Mouse (Mus musculus): ENCODE measurements at regions not wholly inside any gene's neighbourhood (a gene's known extent, or its start where the extent isn't known, plus 50 kb on each side); places are given as distances from the start of the nearest gene placed in this dataset.
A peak's percentile ranks its signal among the peaks of the same experiment; 100 is the strongest.

DNA sequence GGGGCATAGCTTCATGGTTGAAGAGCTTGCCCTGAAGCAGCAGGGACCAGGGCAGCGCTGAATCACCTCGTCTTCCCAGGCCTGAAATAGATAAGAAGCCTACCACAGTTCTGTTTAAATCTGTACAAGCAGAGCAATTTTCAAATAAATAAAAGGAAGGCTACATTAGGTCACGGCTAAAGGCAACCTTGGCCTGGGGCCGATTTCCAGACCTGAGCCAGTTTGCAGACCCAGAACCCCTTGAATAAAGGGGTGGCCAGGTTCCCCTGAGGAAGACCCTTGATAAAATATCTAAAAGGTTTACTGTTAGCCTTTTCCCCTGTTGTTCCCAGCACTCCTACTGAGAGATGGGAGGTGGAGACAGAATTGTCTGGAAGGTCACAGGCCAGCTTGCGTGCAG lies 160.9 kb downstream of the Fndc1 start:
- Histone ChIP-seq H3K9me3 (ENCODE audit: control insufficient read depth, low read depth, low read length) (no peaks in the 10 kb centered on the region), H3K9ac (replicated peaks; ENCODE audit: low read depth, low read length) (no peak overlapping the region), H3K27ac (ENCODE audit: low read length) (no peak overlapping the region), H3K27me3 (ENCODE audit: control insufficient read depth, insufficient read depth, low read length) (no peaks in the 10 kb centered on the region), H3K4me3 (ENCODE audit: low read depth, low read length) (no peak overlapping the region), H3K4me1 (ENCODE audit: control insufficient read depth, insufficient read depth, low read length) (no peaks in the 10 kb centered on the region), H3K36me3 (ENCODE audit: control insufficient read depth, insufficient read depth, low read length) (no peaks in the 10 kb centered on the region), H3K4me2 (replicated peaks; ENCODE audit: low read depth, low read length) (no peak overlapping the region)
- ATAC-seq (ENCODE audit: insufficient number of reproducible peaks, insufficient read depth, low FRiP score, low read depth): no peak
- 66% methylated on average over 5 of the region's 5 CpGs for WGBS

DNA sequence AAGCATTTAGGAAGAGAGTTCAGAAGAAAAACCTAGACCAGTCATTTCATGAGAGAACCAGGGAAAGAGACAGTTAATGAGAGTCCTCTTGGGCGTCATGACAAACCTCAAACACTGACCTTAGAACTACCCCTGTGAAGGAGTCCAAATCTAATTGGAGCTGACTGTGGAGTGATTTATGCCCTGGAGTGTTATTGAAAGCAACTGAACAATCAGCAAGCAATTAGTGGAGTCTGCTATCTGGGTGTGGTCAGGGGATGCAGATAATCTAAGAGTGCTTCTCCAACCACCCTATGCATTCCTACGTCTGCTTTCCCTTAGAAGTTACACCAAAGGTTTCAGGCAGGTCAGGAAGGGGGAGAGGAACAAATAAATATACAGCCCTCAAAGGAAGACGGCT lies 161.4 kb downstream of the Fndc1 start:
- no peak overlapping the region for H3K27ac ChIP-seq (ENCODE audit: low read length)
- 41% methylated on average over 3 of the region's 3 CpGs for WGBS

DNA sequence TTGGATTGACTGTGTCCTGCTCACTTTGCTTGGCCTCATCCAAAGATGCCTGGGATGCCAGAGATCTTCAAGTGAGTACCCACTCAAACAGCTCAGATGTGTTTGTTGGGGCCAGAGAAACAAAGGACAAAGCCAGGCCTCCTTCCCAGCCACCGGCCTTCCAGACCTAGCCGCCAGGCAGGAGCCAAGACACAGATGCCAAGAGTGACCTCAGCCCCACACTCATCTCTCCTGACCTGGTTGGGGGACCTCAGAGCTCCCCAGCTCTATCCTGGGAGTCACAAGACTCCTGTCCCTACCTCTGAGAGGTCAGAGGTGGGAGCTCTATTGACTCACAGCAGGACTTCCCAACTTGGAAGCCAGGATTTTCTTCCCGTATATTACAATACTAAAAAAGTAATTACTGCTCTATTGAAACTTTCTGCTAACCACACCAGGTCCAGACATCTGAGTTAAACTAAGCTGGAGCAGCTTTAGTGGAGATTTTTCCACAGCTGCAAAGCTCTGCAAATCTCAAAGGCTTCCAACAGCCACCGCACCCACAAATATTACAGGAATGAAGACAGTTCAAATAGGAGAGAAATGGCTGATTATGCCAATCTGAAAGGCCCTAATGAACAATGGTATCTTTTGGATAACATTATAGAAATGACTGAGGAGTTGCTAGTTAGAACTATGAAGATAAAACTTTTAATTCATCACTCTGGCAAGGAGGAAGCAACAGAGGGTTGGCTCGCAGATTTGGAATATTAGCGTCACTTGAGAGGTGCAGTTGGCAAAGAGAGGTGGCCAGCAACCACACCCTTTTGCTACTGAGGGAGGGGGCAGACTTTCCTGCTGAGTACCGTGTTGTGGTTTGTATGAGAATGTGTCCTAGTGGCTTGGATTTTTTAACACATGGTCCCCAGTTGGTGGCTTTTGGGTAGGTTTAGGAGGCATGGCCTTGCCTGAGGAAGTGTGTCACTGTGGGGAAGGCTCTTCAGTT lies 162.9 kb downstream of the Fndc1 start:
- no peaks in the 10 kb centered on the region for H3K27me3 ChIP-seq (ENCODE audit: control insufficient read depth, insufficient read depth, low read length)
- H3K4me2 ChIP-seq (replicated peaks; ENCODE audit: low read depth, low read length): no peak overlapping the region
- no peaks in the 10 kb centered on the region for H3K4me1 ChIP-seq (ENCODE audit: control insufficient read depth, insufficient read depth, low read length)
- no peak for ATAC-seq (ENCODE audit: insufficient number of reproducible peaks, insufficient read depth, low FRiP score, low read depth)
- H3K4me3 ChIP-seq (ENCODE audit: low read depth, low read length): no peak overlapping the region
- no peaks in the 10 kb centered on the region for H3K36me3 ChIP-seq (ENCODE audit: control insufficient read depth, insufficient read depth, low read length)
- H3K9me3 ChIP-seq (ENCODE audit: control insufficient read depth, low read depth, low read length): no peaks in the 10 kb centered on the region
- WGBS: 86% methylated on average over 7 of the region's 7 CpGs
- H3K9ac ChIP-seq (replicated peaks; ENCODE audit: low read depth, low read length): no peak overlapping the region
- H3K27ac ChIP-seq (ENCODE audit: low read length): no peak overlapping the region

More for the DNA sequence above, 161.4 kb downstream of the Fndc1 start:
- Histone ChIP-seq H3K9me3 (ENCODE audit: control insufficient read depth, low read depth, low read length) (no peaks in the 10 kb centered on the region), H3K36me3 (ENCODE audit: control insufficient read depth, insufficient read depth, low read length) (no peaks in the 10 kb centered on the region), H3K4me3 (ENCODE audit: low read depth, low read length) (no peak overlapping the region), H3K4me2 (replicated peaks; ENCODE audit: low read depth, low read length) (no peak overlapping the region), H3K27me3 (ENCODE audit: control insufficient read depth, insufficient read depth, low read length) (no peaks in the 10 kb centered on the region), H3K4me1 (ENCODE audit: control insufficient read depth, insufficient read depth, low read length) (no peaks in the 10 kb centered on the region), H3K9ac (replicated peaks; ENCODE audit: low read depth, low read length) (no peak overlapping the region)
- ATAC-seq (ENCODE audit: insufficient number of reproducible peaks, insufficient read depth, low FRiP score, low read depth): no peak

DNA sequence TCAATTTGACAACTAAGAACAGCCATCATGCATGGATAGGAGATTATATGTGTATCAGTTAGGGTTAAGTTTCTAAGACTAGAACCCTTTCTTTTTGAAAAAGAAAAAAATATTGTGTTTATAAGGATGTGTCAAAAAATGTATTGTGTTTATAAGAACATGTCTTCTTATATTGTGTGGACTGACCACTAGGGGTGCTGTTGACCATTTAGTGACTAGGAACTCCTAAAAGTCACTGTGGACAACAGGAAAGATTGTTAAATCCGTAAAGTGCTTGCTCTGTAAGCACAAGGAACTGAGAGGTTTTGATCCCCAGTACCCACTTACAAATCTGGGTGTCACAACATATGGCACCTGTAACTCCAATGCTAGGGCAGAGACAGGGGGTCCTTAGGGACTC lies 170.6 kb downstream of the Fndc1 start:
- no peak overlapping the region for H3K4me2 ChIP-seq (replicated peaks; ENCODE audit: low read depth, low read length)
- H3K4me3 ChIP-seq (ENCODE audit: low read depth, low read length): no peak overlapping the region
- peaks cover 4% of the 10 kb centered on the region; the same call in 1 of the 2 replicates for H3K4me1 ChIP-seq (ENCODE audit: control insufficient read depth, insufficient read depth, low read length)
- H3K27me3 ChIP-seq (ENCODE audit: control insufficient read depth, insufficient read depth, low read length): no peaks in the 10 kb centered on the region
- H3K27ac ChIP-seq (ENCODE audit: low read length): no peak overlapping the region
- no peaks in the 10 kb centered on the region for H3K9me3 ChIP-seq (ENCODE audit: control insufficient read depth, low read depth, low read length)
- no peaks in the 10 kb centered on the region for H3K36me3 ChIP-seq (ENCODE audit: control insufficient read depth, insufficient read depth, low read length)
- H3K9ac ChIP-seq (replicated peaks; ENCODE audit: low read depth, low read length): no peak overlapping the region
- WGBS: 62% methylated on average over 1 of the region's 1 CpGs
- no peak for ATAC-seq (ENCODE audit: insufficient number of reproducible peaks, insufficient read depth, low FRiP score, low read depth)

DNA sequence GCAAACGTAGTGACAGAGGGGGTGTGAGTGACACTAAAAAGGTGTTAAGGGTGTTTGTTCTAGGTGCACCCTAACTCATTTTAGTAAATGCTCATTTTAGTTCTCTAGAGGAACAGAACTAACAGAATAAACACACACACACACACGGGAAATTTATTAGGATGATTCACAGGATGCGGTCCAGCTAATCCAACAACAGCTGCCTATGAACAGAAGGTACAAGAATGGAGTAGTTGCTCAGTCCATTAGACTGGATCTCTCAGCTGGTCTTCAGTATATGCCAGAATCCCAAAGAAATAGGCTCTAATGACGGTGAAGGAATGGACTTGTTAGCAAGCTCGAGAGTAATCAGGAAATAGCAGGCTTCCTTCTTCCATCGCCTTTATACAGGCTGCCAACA lies 171.1 kb downstream of the Fndc1 start:
- no peak overlapping the region for H3K4me3 ChIP-seq (ENCODE audit: low read depth, low read length)
- H3K4me2 ChIP-seq (replicated peaks; ENCODE audit: low read depth, low read length): no peak overlapping the region
- no peaks in the 10 kb centered on the region for H3K36me3 ChIP-seq (ENCODE audit: control insufficient read depth, insufficient read depth, low read length)
- H3K27me3 ChIP-seq (ENCODE audit: control insufficient read depth, insufficient read depth, low read length): no peaks in the 10 kb centered on the region
- 85% methylated on average over 6 of the region's 6 CpGs for WGBS
- H3K9me3 ChIP-seq (ENCODE audit: control insufficient read depth, low read depth, low read length): no peaks in the 10 kb centered on the region
- no peak for ATAC-seq (ENCODE audit: insufficient number of reproducible peaks, insufficient read depth, low FRiP score, low read depth)
- H3K9ac ChIP-seq (replicated peaks; ENCODE audit: low read depth, low read length): no peak overlapping the region
- no peak overlapping the region for H3K27ac ChIP-seq (ENCODE audit: low read length)
- peaks cover 4% of the 10 kb centered on the region; the same call in 1 of the 2 replicates for H3K4me1 ChIP-seq (ENCODE audit: control insufficient read depth, insufficient read depth, low read length)

DNA sequence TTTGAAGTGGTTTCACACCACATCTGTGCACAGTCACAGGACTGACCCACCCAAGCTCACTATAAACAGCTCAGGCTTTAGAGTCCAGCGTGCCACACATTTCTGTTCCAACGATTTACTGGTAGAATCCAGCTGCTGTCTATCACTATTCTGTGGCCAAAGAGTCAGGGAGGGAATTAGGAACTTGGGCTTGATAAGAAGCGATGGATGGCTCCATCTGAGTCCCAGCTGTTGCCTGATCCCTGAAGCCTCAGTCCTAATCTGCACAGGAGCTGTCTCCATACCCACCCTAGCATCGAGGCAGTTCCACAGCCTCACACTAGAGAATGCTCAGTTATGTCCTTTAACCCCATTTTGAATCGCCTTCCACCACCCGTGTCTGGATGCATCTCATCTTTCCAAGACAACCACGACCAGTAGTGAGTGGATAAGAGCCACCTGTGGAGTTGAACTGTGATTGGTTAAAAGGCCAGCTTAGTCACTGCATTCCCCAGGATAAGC lies 173.0 kb downstream of the Fndc1 start:
- Histone ChIP-seq H3K4me3 (ENCODE audit: low read depth, low read length) (no peak overlapping the region), H3K27ac (ENCODE audit: low read length) (0 out of 2 replicates have a peak overlapping the region, but pooled peaks have one; percentile 12), H3K4me1 (ENCODE audit: control insufficient read depth, insufficient read depth, low read length) (peaks cover 4% of the 10 kb centered on the region; the same call in 1 of the 2 replicates), H3K36me3 (ENCODE audit: control insufficient read depth, insufficient read depth, low read length) (no peaks in the 10 kb centered on the region), H3K9me3 (ENCODE audit: control insufficient read depth, low read depth, low read length) (no peaks in the 10 kb centered on the region), H3K4me2 (replicated peaks; ENCODE audit: low read depth, low read length) (no peak overlapping the region), H3K27me3 (ENCODE audit: control insufficient read depth, insufficient read depth, low read length) (no peaks in the 10 kb centered on the region), H3K9ac (replicated peaks; ENCODE audit: low read depth, low read length) (no peak overlapping the region)
- peak; percentile 82; the same call in 1 of the 2 replicates for ATAC-seq (ENCODE audit: insufficient number of reproducible peaks, insufficient read depth, low FRiP score, low read depth)
- 27% methylated on average over 7 of the region's 7 CpGs for WGBS

DNA sequence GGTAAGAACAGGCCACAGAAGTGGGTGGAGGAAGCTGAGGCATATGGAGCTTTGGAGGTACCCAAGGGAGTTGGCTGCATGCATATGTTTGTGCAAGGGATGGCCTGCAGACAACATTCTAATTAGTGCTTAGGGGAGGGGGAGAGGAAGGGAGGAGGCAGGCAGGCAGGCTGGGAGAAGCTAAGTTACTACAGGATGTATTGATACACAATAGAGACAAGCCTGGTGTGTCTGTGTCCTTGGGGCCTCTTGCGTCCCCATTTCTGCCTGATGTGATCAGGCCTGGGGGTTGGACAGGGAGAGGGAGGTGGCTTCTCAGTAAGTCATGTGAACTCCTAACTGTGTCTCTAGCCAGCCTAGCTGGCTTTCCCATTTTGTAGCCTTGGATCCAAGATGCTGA lies 175.1 kb downstream of the Fndc1 start:
- H3K9ac ChIP-seq (replicated peaks; ENCODE audit: low read depth, low read length): no peak overlapping the region
- H3K9me3 ChIP-seq (ENCODE audit: control insufficient read depth, low read depth, low read length): no peaks in the 10 kb centered on the region
- H3K4me1 ChIP-seq (ENCODE audit: control insufficient read depth, insufficient read depth, low read length): peaks cover 4% of the 10 kb centered on the region; the same call in 1 of the 2 replicates
- WGBS: 79% methylated on average over 1 of the region's 1 CpGs
- ATAC-seq (ENCODE audit: insufficient number of reproducible peaks, insufficient read depth, low FRiP score, low read depth): no peak
- H3K4me2 ChIP-seq (replicated peaks; ENCODE audit: low read depth, low read length): no peak overlapping the region
- no peaks in the 10 kb centered on the region for H3K27me3 ChIP-seq (ENCODE audit: control insufficient read depth, insufficient read depth, low read length)
- H3K4me3 ChIP-seq (ENCODE audit: low read depth, low read length): no peak overlapping the region
- H3K36me3 ChIP-seq (ENCODE audit: control insufficient read depth, insufficient read depth, low read length): no peaks in the 10 kb centered on the region
- no peak overlapping the region for H3K27ac ChIP-seq (ENCODE audit: low read length)

DNA sequence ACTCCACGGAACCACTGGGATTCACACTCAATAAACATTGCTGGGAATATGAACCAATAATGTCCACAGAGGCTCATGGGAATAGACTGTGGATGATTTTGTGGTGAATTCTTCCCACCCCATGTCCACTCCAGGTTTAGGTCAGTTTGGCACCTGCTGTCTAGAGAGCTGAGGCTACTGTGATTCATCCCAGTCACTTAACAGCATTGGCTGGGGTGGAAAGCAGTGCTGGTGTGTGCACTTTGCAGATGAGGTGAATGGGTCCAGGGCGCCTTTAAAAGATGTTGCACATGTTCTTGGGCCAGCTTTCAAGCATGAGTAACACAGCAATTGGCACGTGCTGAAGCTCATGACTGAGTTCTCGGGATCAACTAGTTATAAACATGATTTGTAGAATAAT lies 176.7 kb downstream of the Fndc1 start:
- WGBS: 84% methylated on average over 4 of the region's 4 CpGs
- H3K27ac ChIP-seq (ENCODE audit: low read length): no peak overlapping the region
- H3K27me3 ChIP-seq (ENCODE audit: control insufficient read depth, insufficient read depth, low read length): no peaks in the 10 kb centered on the region
- no peak for ATAC-seq (ENCODE audit: insufficient number of reproducible peaks, insufficient read depth, low FRiP score, low read depth)
- no peak overlapping the region for H3K4me3 ChIP-seq (ENCODE audit: low read depth, low read length)
- H3K4me2 ChIP-seq (replicated peaks; ENCODE audit: low read depth, low read length): no peak overlapping the region
- no peak overlapping the region for H3K9ac ChIP-seq (replicated peaks; ENCODE audit: low read depth, low read length)
- H3K36me3 ChIP-seq (ENCODE audit: control insufficient read depth, insufficient read depth, low read length): no peaks in the 10 kb centered on the region
- peaks cover 4% of the 10 kb centered on the region; the same call in 1 of the 2 replicates for H3K4me1 ChIP-seq (ENCODE audit: control insufficient read depth, insufficient read depth, low read length)
- H3K9me3 ChIP-seq (ENCODE audit: control insufficient read depth, low read depth, low read length): no peaks in the 10 kb centered on the region

All from stomach, embryonic 14.5 days (tissue).